Mouse (Mus musculus) liver, postnatal 0 days (tissue): ENCODE data around the gene Yeats4.

Source experiments
- CTCF ChIP-seq: sonication (generic); IDR thresholded peaks from 2 replicates; pipeline ENCODE4 v1.5.1; 2016; ENCODE audit warnings: antibody characterized with exemption, low read depth
- EP300 ChIP-seq: IDR thresholded peaks from 2 replicates; pipeline ENCODE4 v1.6.1; 2016; ENCODE audit warnings: antibody characterized with exemption, low read depth, mild to moderate bottlenecking

DNA sequence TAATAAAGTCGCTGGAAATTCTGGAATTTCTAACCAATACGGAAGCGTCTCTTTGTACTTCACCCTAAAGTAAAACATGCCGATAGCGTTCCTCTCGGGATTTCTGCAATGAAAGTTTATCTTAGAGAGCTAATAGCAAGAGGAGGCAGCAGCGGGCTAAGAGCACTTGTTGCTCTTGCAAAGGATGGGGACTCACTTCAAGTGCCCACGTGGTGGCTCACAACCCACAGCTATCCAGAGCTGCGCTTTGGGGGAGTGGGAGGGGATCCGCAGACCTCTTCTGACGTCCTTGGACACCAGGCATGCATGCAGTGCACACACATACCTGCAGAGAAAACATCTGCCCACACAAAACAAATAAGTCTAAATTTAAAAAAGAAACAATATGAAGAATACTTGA is 11.6 kb upstream of the Yeats4 start:
- TF ChIP-seq CTCF: no peak
- no peak for TF ChIP-seq EP300
